Mouse (Mus musculus) CD4-positive, CD25-positive, alpha-beta regulatory T cell, adult 4 months (primary cell): ENCODE data around the gene Mfsd11. TPM values are rescaled to one million over a fixed set of nuclear protein-coding genes. Genes with fewer than 3 reads are reported as not detected.
"Not testable (repeated sequence)": the region's sequence is repeated elsewhere in the genome, so short reads cannot be mapped to it uniquely, and the experiment has no call there.

Source experiments
- ATAC-seq: one replicate; pipeline ENCODE4 v1.8.0; 2017
- polyA plus RNA-seq, 2 experiments: library from polyadenylated mRNA; unstranded; fragments of 100-300 nt; shearing (Covaris generic); gene quantifications; one replicate each; pipeline ENCODE4 v1.2.1; 2017

Mfsd11 gene
- polyA plus RNA-seq, 2 experiments from 2014 or later: 30.0 to 32.9 TPM

GRCm38 (mm10) chr11:116887136-116887535 is 34.9 kb downstream of the Mfsd11 start:
- ATAC-seq: no peak

- no peak for ATAC-seq
These were observed 41.5 kb downstream of the Mfsd11 start for GRCm38 (mm10) chr11:116893532-116894442.

GRCm38 (mm10) chr11:116895402-116895801 is 43.2 kb downstream of the Mfsd11 start:
- ATAC-seq: no peak

- ATAC-seq: no peak
These were observed 47.0 kb downstream of the Mfsd11 start for GRCm38 (mm10) chr11:116899247-116899646.

- not testable (repeated sequence) for ATAC-seq
These were observed 50.3 kb downstream of the Mfsd11 start for GRCm38 (mm10) chr11:116902588-116902987.

- no peak for ATAC-seq
These were observed 53.7 kb downstream of the Mfsd11 start for GRCm38 (mm10) chr11:116905741-116906456.

GRCm38 (mm10) chr11:116913573-116913972 is 61.3 kb downstream of the Mfsd11 start:
- ATAC-seq: no peak

GRCm38 (mm10) chr11:116914267-116914885 is 62.1 kb downstream of the Mfsd11 start:
- no peak for ATAC-seq

GRCm38 (mm10) chr11:116915241-116915640 is 63.0 kb downstream of the Mfsd11 start:
- no peak for ATAC-seq

- no peak for ATAC-seq
These were observed 65.1 kb downstream of the Mfsd11 start for GRCm38 (mm10) chr11:116917361-116917760.

- no peak for ATAC-seq
These were observed 66.3 kb downstream of the Mfsd11 start, which contains the start of gene Mgat5b for GRCm38 (mm10) chr11:116918323-116919185. Gene Mgat5b (plus strand): TSS chr11:116918863.

- ATAC-seq: no peak
These were observed 67.2 kb downstream of the Mfsd11 start for GRCm38 (mm10) chr11:116919186-116920020.

GRCm38 (mm10) chr11:116920746-116921145 is 68.5 kb downstream of the Mfsd11 start:
- no peak for ATAC-seq

GRCm38 (mm10) chr11:116922058-116922457 is 69.8 kb downstream of the Mfsd11 start:
- ATAC-seq: no peak

Other genes with a start within 250 kb of the Mfsd11 start
- gene Rhbdf2, start 225.4 kb upstream of the Mfsd11 start, polyA plus RNA-seq: 1 to 10 TPM; 3.3 to 4.3 TPM
- not detected for gene Prcd, start 198.9 kb upstream of the Mfsd11 start, polyA plus RNA-seq
- gene Cygb, start 198.1 kb upstream of the Mfsd11 start, polyA plus RNA-seq: not detected
- gene St6galnac1, start 76.9 kb upstream of the Mfsd11 start, polyA plus RNA-seq: under 1 TPM; 0.49 to 0.55 TPM
- not detected for gene Mxra7, start 24.4 kb upstream of the Mfsd11 start, polyA plus RNA-seq
- 100 to 1,000 TPM; 161 to 189 TPM for gene Mettl23, start 9.2 kb upstream of the Mfsd11 start, polyA plus RNA-seq
- 10 to 100 TPM; 48.1 to 62.6 TPM for gene Jmjd6, start 9.0 kb upstream of the Mfsd11 start, polyA plus RNA-seq
- 100 to 1,000 TPM; 543 to 659 TPM for gene Srsf2, start 654 bp downstream of the Mfsd11 start, polyA plus RNA-seq
- not detected for gene Mgat5b, start 66.4 kb downstream of the Mfsd11 start, polyA plus RNA-seq